Mouse (Mus musculus) bone marrow, adult 2 months (tissue): ENCODE measurements around the gene Znrf2. TPM values are rescaled to one million over a fixed set of nuclear protein-coding genes. Genes with fewer than 3 reads are reported as not detected.

Experiments
- H3K27ac ChIP-seq: fragments of 200-500 bp; 2 replicates; pipeline ENCODE4 v1.5.1; 2012; ENCODE audit warnings: low read depth, mild to moderate bottlenecking, control low read depth, inconsistent platforms, low read length; ENCODE audit not compliant: control insufficient read depth, poor library complexity, insufficient read depth
- H3K4me1 ChIP-seq: fragments of 200-500 bp; 2 replicates; pipeline ENCODE4 v1.6.1; 2011; ENCODE audit warnings: low read length; ENCODE audit not compliant: control insufficient read depth, insufficient read depth
- H3K4me3 ChIP-seq: fragments of 200-500 bp; replicated peaks from 2 replicates; pipeline ENCODE3; 2011; ENCODE audit warnings: mild to moderate bottlenecking, low read depth, low read length, control low read depth; ENCODE audit not compliant: control insufficient read depth
- CTCF ChIP-seq: fragments of 200-500 bp; IDR thresholded peaks from 2 replicates; pipeline ENCODE4 v1.5.1; 2011; ENCODE audit warnings: low read length, control low read depth; ENCODE audit not compliant: control insufficient read depth, insufficient read depth
- POLR2A ChIP-seq: fragments of 200-500 bp; IDR thresholded peaks from 2 replicates; pipeline ENCODE4 v1.6.1; 2011; ENCODE audit warnings: low read depth, mild to moderate bottlenecking, control low read depth, low read length, borderline replicate concordance; ENCODE audit not compliant: control insufficient read depth
- WGBS: fragments of 180-500 bp; shearing (Covaris S2); methylation state at CpG from one replicate; pipeline ENCODE4 v1.1.7; 2018; 5-methylcytosine and 5-hydroxymethylcytosine counted together
- polyA plus RNA-seq: library from polyadenylated mRNA; stranded (reverse); fragments of >200 nt; gene quantifications from 2 replicates; pipeline ENCODE4 v1.2.4, GENCODE M21; 2011; ENCODE audit warnings: low replicate concordance; ENCODE audit not compliant: missing spikeins, insufficient read depth, insufficient read length

Znrf2 gene
- polyA plus RNA-seq, 1 experiment = 10.6 TPM

DNA sequence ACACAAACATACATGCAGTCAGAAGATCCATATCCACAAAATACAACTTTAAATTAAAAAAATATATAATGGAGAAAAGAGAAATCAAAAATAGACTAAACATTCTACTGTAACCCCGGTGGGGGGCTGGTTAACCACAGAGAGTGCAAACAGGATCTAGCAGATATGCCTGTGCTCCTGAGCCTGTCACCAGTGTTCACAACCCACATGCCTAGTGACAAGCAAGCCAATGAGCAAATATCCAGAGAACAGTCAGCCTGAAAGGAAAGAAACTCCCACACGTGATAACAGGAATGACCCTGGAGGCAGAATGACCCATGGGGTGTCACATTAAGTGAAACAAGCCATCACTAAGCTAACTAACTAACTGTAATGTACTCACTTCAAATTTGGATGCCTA, 119.8 kb downstream of the Znrf2 start:
- H3K4me1 ChIP-seq = peaks cover 4% of the 10 kb centered on the region; the same call in 1 of the 2 replicates

DNA sequence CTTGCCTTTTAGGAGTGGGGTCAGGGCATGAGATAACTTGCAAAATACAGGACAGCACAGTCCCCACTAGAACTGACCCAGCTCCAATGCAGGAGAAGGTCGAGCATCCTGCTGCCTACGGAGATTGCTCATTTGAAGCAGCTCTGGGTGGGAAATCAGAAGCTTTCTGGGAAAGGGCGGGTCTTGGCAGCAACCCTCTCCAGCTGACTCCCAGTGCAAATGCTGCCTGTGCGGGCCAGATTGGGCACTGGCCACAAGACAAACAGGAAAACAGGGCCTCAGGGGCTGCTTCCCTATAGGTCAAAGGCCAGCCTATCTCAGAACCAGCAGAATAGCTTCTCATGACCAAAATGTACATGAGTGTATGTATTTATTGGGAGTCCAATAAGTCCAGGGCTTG, 122.9 kb downstream of the Znrf2 start:
- 25% methylated on average over 4 of the region's 4 CpGs for WGBS
- Histone ChIP-seq H3K27ac (0 out of 2 replicates have a peak overlapping the region, but pooled peaks have one; percentile 37), H3K4me1 (peaks cover 4% of the 10 kb centered on the region; the same call in 1 of the 2 replicates), H3K4me3 (no peak overlapping the region)
- TF ChIP-seq POLR2A (no peak), CTCF (no peak)

More for the DNA sequence above, 119.8 kb downstream of the Znrf2 start:
- no peak overlapping the region for H3K4me3 ChIP-seq
- no peak for TF ChIP-seq POLR2A
- TF ChIP-seq CTCF = no peak
- WGBS = 4% methylated on average over 2 of the region's 2 CpGs
- H3K27ac ChIP-seq = no peak overlapping the region

DNA sequence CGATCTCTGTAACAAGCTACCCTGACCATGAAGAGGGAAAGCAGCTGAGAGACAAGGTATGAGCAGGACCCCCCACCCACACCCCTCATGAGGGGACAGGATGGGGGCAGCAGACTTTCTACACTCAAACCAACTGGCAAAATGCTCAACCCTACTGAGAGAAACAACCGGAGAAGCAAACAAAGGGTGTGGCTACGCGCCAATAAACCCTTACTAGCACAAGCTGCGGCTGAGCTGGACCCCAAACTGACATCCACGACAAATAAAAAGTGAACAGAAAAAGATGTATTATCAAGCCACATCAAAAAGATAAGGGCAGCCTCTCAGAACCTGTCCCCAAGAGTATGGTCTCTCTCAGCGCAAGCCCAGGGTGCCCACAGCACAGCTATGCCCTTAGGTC, 123.4 kb downstream of the Znrf2 start:
- 0 out of 2 replicates have a peak overlapping the region, but pooled peaks have one; percentile 37 for H3K27ac ChIP-seq
- 36% methylated on average over 7 of the region's 7 CpGs for WGBS
- H3K4me3 ChIP-seq = no peak overlapping the region
- TF ChIP-seq CTCF (no peak), POLR2A (no peak)
- peaks cover 4% of the 10 kb centered on the region; the same call in 1 of the 2 replicates for H3K4me1 ChIP-seq

DNA sequence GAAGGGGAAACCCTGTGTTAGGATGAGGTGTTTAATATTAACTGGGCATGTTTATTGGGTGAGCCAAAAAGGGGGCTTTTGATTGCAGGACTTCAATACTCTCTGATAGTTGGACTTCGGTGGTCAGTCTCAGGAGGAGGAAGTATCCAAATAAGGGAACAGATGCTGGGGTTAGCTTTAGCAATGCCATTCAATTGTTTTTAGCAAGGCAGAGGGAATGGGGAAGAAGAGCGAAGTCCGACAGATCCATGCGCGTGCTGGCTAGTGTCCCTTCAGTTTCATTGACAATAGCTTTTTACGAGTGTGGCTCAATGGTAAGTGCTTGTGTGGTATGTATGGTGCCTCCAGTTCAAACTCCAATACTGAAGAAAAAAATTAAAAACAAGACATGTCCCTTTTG, 124.4 kb downstream of the Znrf2 start:
- Histone ChIP-seq H3K27ac (no peak overlapping the region), H3K4me1 (peaks cover 4% of the 10 kb centered on the region; the same call in 1 of the 2 replicates), H3K4me3 (no peak overlapping the region)
- WGBS = 47% methylated on average over 6 of the region's 6 CpGs
- TF ChIP-seq CTCF = no peak
- no peak for TF ChIP-seq POLR2A

Other genes starting within 250 kb of the Znrf2 start
- gene Plekha8, start 221.8 kb upstream of the Znrf2 start, polyA plus RNA-seq = 0.93 and 2.0 TPM in 2 replicates
- 1.8 TPM in 1 of 2 replicates, not detected in the other for gene Fkbp14, start 219.6 kb upstream of the Znrf2 start, polyA plus RNA-seq
- gene Mturn, start 135.3 kb upstream of the Znrf2 start, polyA plus RNA-seq = 4.4 and 4.6 TPM in 2 replicates
- 4.7 and 10.1 TPM in 2 replicates for gene Nod1, start 155.7 kb downstream of the Znrf2 start, polyA plus RNA-seq
- gene Ggct, start 176.0 kb downstream of the Znrf2 start, polyA plus RNA-seq = 3.0 and 13.2 TPM in 2 replicates
- 31.7 and 85.0 TPM in 2 replicates for gene Gars, start 221.1 kb downstream of the Znrf2 start, polyA plus RNA-seq